Mouse (Mus musculus): Measurements from ENCODE around the gene Vsig10l. TPM values are rescaled to one million over a fixed set of nuclear protein-coding genes. Genes with fewer than 3 reads are reported as not detected.
A peak's percentile ranks its signal among the peaks of the same experiment; 100 is the strongest.

The Vsig10l gene
- polyA plus RNA-seq (2014; fragmentation: Nextera tagmentation; extraction: Ambion mirVana) = 2.6 and 2.8 TPM in 2 replicates

DNA sequence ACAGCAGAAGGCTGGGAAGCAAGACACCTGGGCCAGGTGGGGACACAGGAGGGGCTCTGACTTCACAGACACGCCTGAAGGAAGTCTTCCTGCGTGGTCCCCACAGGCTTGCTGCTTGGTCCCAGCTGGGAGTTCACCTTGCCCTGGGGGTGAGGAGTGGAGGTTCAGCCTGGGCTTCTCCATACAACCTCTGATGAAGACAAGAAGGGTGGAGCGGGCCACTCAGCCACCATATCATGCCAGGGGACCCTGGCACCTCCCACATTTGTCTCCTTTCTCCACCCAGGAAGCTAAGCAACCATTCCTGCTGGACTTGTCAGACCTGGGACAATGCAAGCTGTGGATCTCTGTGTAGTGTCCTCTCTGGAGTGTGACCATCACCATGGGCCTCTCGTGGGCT lies at the start of gene Vsig10l:
Gene Vsig10l (plus strand): TSS at position 301 of the 400 bp plus-strand sequence.
- Histone ChIP-seq H3K4me1 (replicated peaks; ENCODE audit: control insufficient read depth, insufficient read depth, low read length) (0 out of 2 replicates have a peak, but pooled peaks cover 2% of the 10 kb centered on the region), H3K27ac (ENCODE audit: low read depth, low read length) (no peak within 1 kb of the TSS), H3K36me3 (ENCODE audit: control insufficient read depth, insufficient read depth, low read length) (no peaks in the 10 kb centered on the region), H3K27me3 (ENCODE audit: control insufficient read depth, insufficient read depth, low read length) (peaks cover 10% of the 10 kb centered on the region; the same call in 1 of the 2 replicates), H3K4me3 (ENCODE audit: low read depth, low read length) (no peak within 1 kb of the TSS), H3K9ac (ENCODE audit: low read depth, low read length) (no peak within 1 kb of the TSS), H3K4me2 (replicated peaks; ENCODE audit: low read depth, low read length) (no peak within 1 kb of the TSS), H3K9me3 (ENCODE audit: control insufficient read depth, low read length) (no peaks in the 10 kb centered on the region)
- WGBS = 62% methylated on average over 4 of the region's 4 CpGs
- DNase-seq (ENCODE audit: low spot score) (no peak), ATAC-seq (ENCODE audit: low FRiP score) (no peak)

DNA sequence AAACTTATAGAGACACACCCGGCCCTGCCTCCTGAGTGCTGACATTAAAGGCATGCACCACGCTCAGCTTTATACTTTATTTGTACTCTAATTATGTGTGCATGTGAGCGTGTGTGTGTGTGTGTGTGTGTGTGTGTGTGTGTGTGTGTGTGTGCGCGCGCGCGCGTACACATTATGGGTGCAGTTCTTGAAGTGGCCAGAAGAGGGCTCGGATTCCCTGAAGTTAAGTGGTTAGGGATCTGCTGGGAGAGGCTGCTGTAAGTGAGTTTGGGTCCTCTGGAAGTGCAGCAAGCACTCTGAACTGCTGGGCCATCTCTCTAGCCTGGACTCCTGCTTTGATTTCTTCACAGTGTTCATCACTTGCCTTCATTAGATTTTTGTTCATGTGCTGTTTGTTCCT lies 45.7 kb upstream of the Vsig10l start:
- DNase-seq (ENCODE audit: low spot score) = peak; percentile 3

DNA sequence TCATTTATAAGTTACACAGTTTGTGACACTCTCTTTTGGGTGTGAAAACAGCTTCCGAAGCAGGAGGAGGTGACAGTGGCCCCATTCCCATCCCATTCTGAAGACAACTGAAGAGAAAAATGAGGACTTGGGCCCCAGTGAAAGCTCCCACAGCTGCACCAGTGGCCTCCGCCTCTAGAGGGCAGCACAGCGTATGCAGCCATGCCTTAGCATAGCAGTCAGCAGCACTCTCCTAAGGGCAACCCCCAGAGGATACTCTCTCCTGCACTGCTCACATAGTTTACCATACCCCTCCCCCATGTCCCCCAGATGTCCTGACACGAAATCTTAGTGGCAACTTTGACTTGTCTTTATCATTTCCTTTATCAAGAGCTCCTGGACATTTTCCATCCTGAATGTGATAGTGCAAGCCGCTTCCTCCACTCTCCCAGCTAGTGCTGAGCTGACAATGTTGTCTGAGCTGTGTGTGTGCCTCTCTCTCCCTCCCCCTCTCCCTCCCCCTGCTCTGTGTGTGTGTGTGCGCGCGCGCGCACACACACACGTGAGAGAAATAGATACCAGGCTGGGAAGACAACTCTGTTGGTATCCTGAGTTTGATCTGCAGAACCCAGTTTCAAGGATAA lies 39.8 kb upstream of the Vsig10l start:
- H3K27me3 ChIP-seq (ENCODE audit: control insufficient read depth, insufficient read depth, low read length) = no peaks in the 10 kb centered on the region
- H3K4me2 ChIP-seq (replicated peaks; ENCODE audit: low read depth, low read length) = no peak overlapping the region; the same call in 1 of the 2 replicates
- ATAC-seq (ENCODE audit: low FRiP score) (peak; percentile 89), DNase-seq (ENCODE audit: low spot score) (peak; percentile 90)
- H3K9ac ChIP-seq (ENCODE audit: low read depth, low read length) = no peak overlapping the region
- no peaks in the 10 kb centered on the region for H3K4me1 ChIP-seq (replicated peaks; ENCODE audit: control insufficient read depth, insufficient read depth, low read length)
- H3K27ac ChIP-seq (ENCODE audit: low read depth, low read length) = no peak overlapping the region
- no peaks in the 10 kb centered on the region for H3K36me3 ChIP-seq (ENCODE audit: control insufficient read depth, insufficient read depth, low read length)
- H3K4me3 ChIP-seq (ENCODE audit: low read depth, low read length) = no peak overlapping the region
- no peaks in the 10 kb centered on the region for H3K9me3 ChIP-seq (ENCODE audit: control insufficient read depth, low read length)
- WGBS = 10% methylated on average over 11 of the region's 11 CpGs

More for the DNA sequence above, 45.7 kb upstream of the Vsig10l start:
- H3K4me1 ChIP-seq (replicated peaks; ENCODE audit: control insufficient read depth, insufficient read depth, low read length) = no peaks in the 10 kb centered on the region
- ATAC-seq (ENCODE audit: low FRiP score) = no peak
- no peak overlapping the region for H3K9ac ChIP-seq (ENCODE audit: low read depth, low read length)
- no peaks in the 10 kb centered on the region for H3K9me3 ChIP-seq (ENCODE audit: control insufficient read depth, low read length)
- WGBS = 82% methylated on average over 10 of the region's 10 CpGs
- no peaks in the 10 kb centered on the region for H3K27me3 ChIP-seq (ENCODE audit: control insufficient read depth, insufficient read depth, low read length)
- no peaks in the 10 kb centered on the region for H3K36me3 ChIP-seq (ENCODE audit: control insufficient read depth, insufficient read depth, low read length)
- H3K4me2 ChIP-seq (replicated peaks; ENCODE audit: low read depth, low read length) = no peak overlapping the region
- H3K27ac ChIP-seq (ENCODE audit: low read depth, low read length) = no peak overlapping the region
- H3K4me3 ChIP-seq (ENCODE audit: low read depth, low read length) = no peak overlapping the region

DNA sequence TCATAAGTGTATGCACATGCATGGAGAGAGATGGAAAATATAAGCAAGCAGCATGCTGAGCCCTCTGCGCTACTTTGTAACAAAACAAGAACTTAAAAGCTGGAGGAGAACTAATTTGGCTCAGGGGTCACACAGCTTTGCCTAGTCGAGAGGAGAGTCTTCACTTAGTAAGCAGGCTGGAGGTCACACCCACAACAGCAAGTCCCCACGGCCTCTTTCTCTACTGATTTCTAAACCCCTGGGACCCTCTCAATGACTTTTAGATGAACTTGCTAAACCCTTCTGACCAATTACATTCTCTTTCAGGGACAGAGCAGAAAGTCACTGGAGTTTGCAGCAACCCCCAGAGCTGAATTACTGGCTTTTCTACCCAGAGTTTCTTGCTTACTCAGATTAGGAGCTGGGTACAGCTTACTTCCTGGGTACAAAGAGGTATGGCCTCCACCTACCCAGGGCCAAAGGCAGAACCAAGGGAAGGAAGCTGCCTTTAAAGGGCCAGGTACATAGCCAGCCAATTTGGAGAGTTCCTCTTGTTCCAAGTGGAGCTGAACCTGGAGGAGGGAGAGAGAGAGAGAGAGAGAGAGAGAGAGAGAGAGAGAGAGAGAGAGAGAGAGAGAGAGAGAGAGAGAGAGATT lies 38.8 kb upstream of the Vsig10l start:
- H3K27me3 ChIP-seq (ENCODE audit: control insufficient read depth, insufficient read depth, low read length) = no peaks in the 10 kb centered on the region
- no peaks in the 10 kb centered on the region for H3K36me3 ChIP-seq (ENCODE audit: control insufficient read depth, insufficient read depth, low read length)
- no peak overlapping the region for H3K4me3 ChIP-seq (ENCODE audit: low read depth, low read length)
- no peaks in the 10 kb centered on the region for H3K4me1 ChIP-seq (replicated peaks; ENCODE audit: control insufficient read depth, insufficient read depth, low read length)
- DNase-seq (ENCODE audit: low spot score) (no peak), ATAC-seq (ENCODE audit: low FRiP score) (no peak)
- H3K27ac ChIP-seq (ENCODE audit: low read depth, low read length) = no peak overlapping the region
- H3K9ac ChIP-seq (ENCODE audit: low read depth, low read length) = no peak overlapping the region
- no peak overlapping the region for H3K4me2 ChIP-seq (replicated peaks; ENCODE audit: low read depth, low read length)
- WGBS = 64% methylated on average over 3 of the region's 3 CpGs
- no peaks in the 10 kb centered on the region for H3K9me3 ChIP-seq (ENCODE audit: control insufficient read depth, low read length)

DNA sequence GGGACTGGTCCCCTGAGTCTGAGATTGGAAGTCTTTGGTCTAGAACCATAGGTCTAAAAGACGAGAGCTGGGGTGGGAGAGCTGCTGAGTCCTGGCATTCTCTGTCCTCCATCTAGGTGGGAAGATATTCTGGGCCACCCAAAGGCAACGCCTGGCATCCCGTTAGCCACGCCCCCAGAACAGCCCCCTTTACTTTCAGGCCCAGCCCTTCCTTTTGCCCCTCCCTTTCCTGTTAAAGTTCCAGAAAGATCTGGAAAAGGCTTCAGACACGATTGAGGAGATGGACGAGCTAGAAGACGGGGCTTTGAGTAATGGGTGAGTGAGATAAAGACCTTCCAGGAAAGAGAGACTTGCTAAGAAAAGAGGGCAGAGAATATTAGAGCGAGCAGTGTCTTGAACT lies 35.5 kb upstream of the Vsig10l start, which contains the start of gene Lim2:
Gene Lim2 (plus strand): TSS at position 265 of the 400 bp plus-strand sequence.
- DNase-seq (ENCODE audit: low spot score) = no peak
- H3K4me1 ChIP-seq (replicated peaks; ENCODE audit: control insufficient read depth, insufficient read depth, low read length) = no peaks in the 10 kb centered on the region
- H3K27me3 ChIP-seq (ENCODE audit: control insufficient read depth, insufficient read depth, low read length) = no peaks in the 10 kb centered on the region
- no peak within 1 kb of the TSS for H3K27ac ChIP-seq (ENCODE audit: low read depth, low read length)
- 85% methylated on average over 8 of the region's 8 CpGs for WGBS
- no peak within 1 kb of the TSS for H3K4me2 ChIP-seq (replicated peaks; ENCODE audit: low read depth, low read length)
- no peaks in the 10 kb centered on the region for H3K36me3 ChIP-seq (ENCODE audit: control insufficient read depth, insufficient read depth, low read length)
- no peaks in the 10 kb centered on the region for H3K9me3 ChIP-seq (ENCODE audit: control insufficient read depth, low read length)
- no peak for ATAC-seq (ENCODE audit: low FRiP score)
- H3K9ac ChIP-seq (ENCODE audit: low read depth, low read length) = no peak within 1 kb of the TSS
- no peak within 1 kb of the TSS for H3K4me3 ChIP-seq (ENCODE audit: low read depth, low read length)

DNA sequence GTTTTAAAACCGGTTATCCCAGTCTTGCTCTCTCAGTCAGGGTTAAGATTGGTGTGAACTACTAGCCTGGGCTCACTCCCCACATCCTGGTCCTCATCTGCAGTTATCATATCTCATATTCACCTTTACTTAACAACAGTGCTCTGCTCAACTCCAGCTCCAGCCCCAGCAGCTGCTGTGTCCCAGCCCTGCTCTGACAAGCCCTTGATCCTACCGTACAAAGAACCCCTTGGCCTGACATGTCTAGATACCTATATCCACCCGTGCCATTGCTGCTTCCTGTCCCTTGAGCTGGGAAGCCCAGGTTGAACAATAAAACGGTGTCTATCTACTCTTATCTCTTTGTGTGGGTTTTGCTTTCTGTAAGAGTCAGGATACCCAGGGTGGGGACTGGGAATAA lies 33.5 kb upstream of the Vsig10l start:
- 55% methylated on average over 4 of the region's 4 CpGs for WGBS
- Histone ChIP-seq H3K4me3 (ENCODE audit: low read depth, low read length) (no peak overlapping the region), H3K9me3 (ENCODE audit: control insufficient read depth, low read length) (no peaks in the 10 kb centered on the region), H3K27ac (ENCODE audit: low read depth, low read length) (no peak overlapping the region), H3K4me2 (replicated peaks; ENCODE audit: low read depth, low read length) (no peak overlapping the region), H3K9ac (ENCODE audit: low read depth, low read length) (no peak overlapping the region), H3K27me3 (ENCODE audit: control insufficient read depth, insufficient read depth, low read length) (no peaks in the 10 kb centered on the region), H3K36me3 (ENCODE audit: control insufficient read depth, insufficient read depth, low read length) (no peaks in the 10 kb centered on the region), H3K4me1 (replicated peaks; ENCODE audit: control insufficient read depth, insufficient read depth, low read length) (no peaks in the 10 kb centered on the region)
- DNase-seq (ENCODE audit: low spot score) (no peak), ATAC-seq (ENCODE audit: low FRiP score) (no peak)

DNA sequence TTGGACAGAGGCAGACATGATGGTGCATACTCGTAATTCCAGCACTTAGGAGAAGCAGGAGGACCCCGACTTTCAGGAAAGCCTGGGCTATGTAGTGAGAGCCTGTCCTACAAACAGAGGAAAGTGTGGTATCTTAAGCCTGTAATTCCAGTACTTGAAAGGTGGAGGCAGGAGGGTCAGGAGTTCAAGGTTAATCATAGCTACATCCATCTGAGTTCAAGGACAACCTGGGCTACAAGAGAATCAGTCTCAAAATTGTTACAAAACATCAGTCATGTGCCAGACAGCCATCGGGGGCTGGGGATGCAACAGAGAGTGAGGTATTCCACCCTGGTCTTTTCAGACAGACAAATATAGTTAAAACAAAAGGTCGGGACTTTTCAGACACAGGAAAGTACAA lies 30.1 kb upstream of the Vsig10l start:
- 79% methylated on average over 4 of the region's 4 CpGs for WGBS
- no peaks in the 10 kb centered on the region for H3K9me3 ChIP-seq (ENCODE audit: control insufficient read depth, low read length)
- ATAC-seq (ENCODE audit: low FRiP score) (no peak), DNase-seq (ENCODE audit: low spot score) (no peak)
- H3K4me3 ChIP-seq (ENCODE audit: low read depth, low read length) = no peak overlapping the region
- H3K4me1 ChIP-seq (replicated peaks; ENCODE audit: control insufficient read depth, insufficient read depth, low read length) = no peaks in the 10 kb centered on the region
- no peaks in the 10 kb centered on the region for H3K27me3 ChIP-seq (ENCODE audit: control insufficient read depth, insufficient read depth, low read length)
- no peaks in the 10 kb centered on the region for H3K36me3 ChIP-seq (ENCODE audit: control insufficient read depth, insufficient read depth, low read length)
- no peak overlapping the region for H3K9ac ChIP-seq (ENCODE audit: low read depth, low read length)
- no peak overlapping the region for H3K4me2 ChIP-seq (replicated peaks; ENCODE audit: low read depth, low read length)
- no peak overlapping the region for H3K27ac ChIP-seq (ENCODE audit: low read depth, low read length)

DNA sequence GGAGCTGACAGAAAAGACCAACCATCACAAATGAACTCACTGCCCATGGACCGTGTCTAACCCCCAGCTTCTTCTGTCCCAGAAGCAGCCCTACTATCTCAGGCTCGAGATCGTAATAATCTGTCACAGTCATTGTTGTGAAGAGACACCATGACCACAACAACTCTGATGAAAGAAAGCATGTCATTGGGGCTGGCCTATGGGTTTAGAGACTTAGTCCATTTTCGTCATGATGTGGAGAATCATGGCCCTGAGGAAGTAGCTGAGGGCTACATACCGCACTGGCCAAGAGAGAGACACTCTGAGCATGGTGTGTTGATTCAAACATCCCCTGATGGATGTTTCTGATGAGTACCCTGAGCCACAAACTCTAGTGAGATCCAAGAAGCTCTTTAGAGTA lies 28.3 kb upstream of the Vsig10l start:
- Histone ChIP-seq H3K4me3 (ENCODE audit: low read depth, low read length) (no peak overlapping the region), H3K9ac (ENCODE audit: low read depth, low read length) (no peak overlapping the region), H3K27me3 (ENCODE audit: control insufficient read depth, insufficient read depth, low read length) (no peaks in the 10 kb centered on the region), H3K9me3 (ENCODE audit: control insufficient read depth, low read length) (no peaks in the 10 kb centered on the region), H3K36me3 (ENCODE audit: control insufficient read depth, insufficient read depth, low read length) (no peaks in the 10 kb centered on the region), H3K4me2 (replicated peaks; ENCODE audit: low read depth, low read length) (no peak overlapping the region), H3K27ac (ENCODE audit: low read depth, low read length) (no peak overlapping the region), H3K4me1 (replicated peaks; ENCODE audit: control insufficient read depth, insufficient read depth, low read length) (no peaks in the 10 kb centered on the region)
- DNase-seq (ENCODE audit: low spot score) (no peak), ATAC-seq (ENCODE audit: low FRiP score) (no peak)
- 88% methylated on average over 5 of the region's 5 CpGs for WGBS
